Mouse (Mus musculus) forebrain, postnatal 0 days (tissue): ENCODE results near the gene Kpna2. TPM values are rescaled to one million over a fixed set of nuclear protein-coding genes. Genes with fewer than 3 reads are reported as not detected.

Experiments used
- ATAC-seq: fragments of 200-750 bp; cut with Nextera tagmentation; 2 replicates; pipeline ENCODE4 v1.8.0; 2017; ENCODE audit warnings: mild to moderate bottlenecking, moderate library complexity
- DNase-seq: peaks from one replicate; pipeline ENCODE4 v3.0.0-alpha.2; 2015
- H3K27ac ChIP-seq: fragments of 300-500 bp; sonication (generic); 2 replicates; pipeline ENCODE4 v1.5.1; 2014; ENCODE audit warnings: low read depth, mild to moderate bottlenecking, antibody characterized with exemption, low read length, moderate library complexity, mixed read lengths
- H3K27me3 ChIP-seq: fragments of 300-500 bp; sonication (generic); 2 replicates; pipeline ENCODE4 v1.6.1; 2014; ENCODE audit warnings: mild to moderate bottlenecking, low read length, mixed read lengths; ENCODE audit not compliant: insufficient read depth
- H3K36me3 ChIP-seq: fragments of 300-500 bp; sonication (generic); 2 replicates; pipeline ENCODE4 v1.6.1; 2014; ENCODE audit warnings: mild to moderate bottlenecking, moderate library complexity; ENCODE audit not compliant: insufficient read depth
- H3K4me1 ChIP-seq: fragments of 300-500 bp; sonication (generic); 2 replicates; pipeline ENCODE4 v1.6.1; 2014; ENCODE audit warnings: antibody characterized with exemption; ENCODE audit not compliant: insufficient read depth
- H3K4me2 ChIP-seq: fragments of 300-500 bp; sonication (generic); 2 replicates; pipeline ENCODE4 v1.6.1; 2014; ENCODE audit warnings: low read depth, mild to moderate bottlenecking, moderate library complexity
- H3K4me3 ChIP-seq: fragments of 300-500 bp; sonication (generic); 2 replicates; pipeline ENCODE4 v1.5.1; 2014; ENCODE audit warnings: low read depth, low read length, mixed read lengths
- H3K9ac ChIP-seq: fragments of 300-500 bp; sonication (generic); 2 replicates; pipeline ENCODE4 v1.6.1; 2014; ENCODE audit warnings: mild to moderate bottlenecking
- H3K9me3 ChIP-seq: fragments of 300-500 bp; sonication (generic); 2 replicates; pipeline ENCODE4 v1.6.1; 2016; ENCODE audit warnings: low read length
- CTCF ChIP-seq: sonication (generic); IDR thresholded peaks from 2 replicates; pipeline ENCODE4 v1.5.1; 2016; ENCODE audit warnings: antibody characterized with exemption, control low read depth, low read depth
- WGBS: fragments of 180-500 bp; shearing (Covaris S2); extraction: QIAGEN DNeasy Blood & Tissue Kit; methylation state at CpG from one replicate; pipeline ENCODE4 v1.1.7; 2014; 5-methylcytosine and 5-hydroxymethylcytosine counted together
- polyA plus RNA-seq: library from polyadenylated mRNA; unstranded; fragments of >200 nt; fragmentation: Nextera tagmentation; extraction: Ambion mirVana; gene quantifications from 2 replicates; pipeline ENCODE4 v1.2.1, GENCODE M21; 2015
- total RNA-seq: library from RNA; depleted of rRNA; stranded (reverse); fragments of >200 nt; gene quantifications from 2 replicates; pipeline ENCODE4 v1.2.3, GENCODE M21; 2014; rRNA removed

Gene Kpna2
- total and polyA plus RNA-seq, 2 experiments from 2014 or later = 83.5 to 100 TPM

DNA sequence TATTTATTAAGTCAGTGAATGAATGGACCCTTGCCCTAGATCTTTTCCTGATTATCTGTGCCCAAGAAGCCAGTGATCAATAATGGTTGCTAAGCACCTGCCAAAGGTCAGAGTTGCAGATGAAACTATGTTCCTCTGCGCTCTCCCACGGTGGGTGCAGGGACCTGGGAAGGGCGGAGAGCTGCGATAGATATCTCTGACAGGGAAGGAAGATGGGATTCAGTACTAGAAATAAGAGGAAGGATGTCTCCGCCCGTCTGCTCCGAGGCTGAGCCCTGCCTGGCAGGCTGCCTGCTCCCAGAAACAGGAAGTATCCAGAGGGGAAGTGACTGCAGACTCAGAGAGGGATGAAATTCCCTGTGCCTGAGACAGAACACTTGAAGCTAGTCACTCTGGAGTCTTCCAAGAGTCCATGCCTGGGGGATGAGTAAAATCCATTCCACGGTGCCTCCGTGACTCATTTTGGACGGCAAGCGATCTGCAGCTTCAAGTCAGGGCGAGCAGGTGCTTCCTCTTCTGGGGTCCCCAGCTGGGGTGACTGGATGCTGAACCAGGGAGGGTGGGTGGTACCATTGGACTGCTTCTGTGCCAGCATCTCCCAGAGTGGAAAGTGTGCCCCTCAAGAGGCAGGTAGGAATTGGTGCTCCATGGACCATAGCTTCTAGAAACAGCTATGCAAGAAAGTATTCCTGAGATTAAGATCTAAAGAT, 41.9 kb downstream of the Kpna2 start:
- Histone ChIP-seq H3K4me1 (no peaks in the 10 kb centered on the region), H3K9ac (no peak overlapping the region), H3K9me3 (no peaks in the 10 kb centered on the region), H3K4me2 (no peak overlapping the region), H3K27me3 (no peaks in the 10 kb centered on the region), H3K27ac (no peak overlapping the region), H3K4me3 (no peak overlapping the region), H3K36me3 (no peaks in the 10 kb centered on the region)
- ATAC-seq = no peak
- 84% methylated on average over 12 of the region's 12 CpGs for WGBS
- no peak for TF ChIP-seq CTCF
- DNase-seq = no peak

DNA sequence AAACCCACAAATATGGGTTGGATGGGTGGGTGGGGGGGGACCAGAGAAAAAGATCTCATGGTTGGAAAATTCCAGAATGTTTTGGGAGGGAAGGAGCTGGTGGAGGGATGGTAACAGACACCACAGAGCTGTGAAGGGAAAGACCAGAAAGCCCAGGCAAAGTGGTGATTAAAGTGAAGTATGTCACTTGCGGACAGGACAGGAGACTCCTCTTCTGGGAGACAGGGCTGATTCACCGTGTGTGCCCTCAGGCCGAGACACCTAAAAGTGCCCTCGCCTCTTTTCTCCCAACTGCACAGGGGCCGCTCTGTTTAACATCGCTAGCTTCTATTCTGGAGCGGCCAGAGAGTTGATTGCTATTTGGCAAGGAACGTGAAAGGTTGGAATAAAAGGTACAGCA, 44.8 kb downstream of the Kpna2 start:
- no peak for ATAC-seq
- no peak for DNase-seq
- H3K4me2 ChIP-seq = no peak overlapping the region
- H3K4me1 ChIP-seq = no peaks in the 10 kb centered on the region
- TF ChIP-seq CTCF = no peak
- no peaks in the 10 kb centered on the region for H3K9me3 ChIP-seq
- 59% methylated on average over 8 of the region's 8 CpGs for WGBS
- no peak overlapping the region for H3K9ac ChIP-seq
- no peaks in the 10 kb centered on the region for H3K36me3 ChIP-seq
- H3K27ac ChIP-seq = no peak overlapping the region
- H3K27me3 ChIP-seq = no peaks in the 10 kb centered on the region
- no peak overlapping the region for H3K4me3 ChIP-seq

DNA sequence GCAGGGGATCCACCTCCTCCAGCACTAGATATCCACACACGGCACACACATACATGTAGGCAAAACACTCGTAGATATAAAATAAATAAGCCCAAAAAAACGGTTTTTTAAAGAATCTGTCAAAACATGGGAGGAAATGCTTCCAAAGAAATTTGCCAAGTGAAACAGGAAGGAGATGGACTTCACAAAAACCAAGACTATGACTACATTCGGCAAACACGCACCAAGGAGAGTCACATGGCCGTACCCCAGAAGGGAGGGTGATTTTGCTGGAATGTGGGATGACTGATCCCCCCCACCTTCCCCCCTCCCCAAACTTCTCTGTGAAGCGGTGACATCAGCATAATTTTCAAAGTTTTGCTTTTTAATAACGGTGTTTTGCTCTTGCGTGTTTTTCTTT, 45.2 kb downstream of the Kpna2 start:
- 76% methylated on average over 9 of the region's 9 CpGs for WGBS
- no peak for TF ChIP-seq CTCF

More for the DNA sequence above, 45.2 kb downstream of the Kpna2 start:
- ATAC-seq (no peak), DNase-seq (no peak)
- Histone ChIP-seq H3K9ac (no peak overlapping the region), H3K4me3 (no peak overlapping the region), H3K36me3 (no peaks in the 10 kb centered on the region), H3K4me2 (no peak overlapping the region), H3K4me1 (no peaks in the 10 kb centered on the region), H3K27ac (no peak overlapping the region), H3K9me3 (no peaks in the 10 kb centered on the region), H3K27me3 (no peaks in the 10 kb centered on the region)

Other genes with a start within 250 kb of the Kpna2 start
- 14.4 and 22.4 TPM in 2 replicates for gene Pecam1, start 248.9 kb downstream of the Kpna2 start, total RNA-seq
- gene Pecam1, start 248.9 kb downstream of the Kpna2 start, polyA plus RNA-seq = 10.6 and 11.4 TPM in 2 replicates
- 1.5 TPM in 1 of 2 replicates, not detected in the other for gene Milr1, start 248.3 kb downstream of the Kpna2 start, total RNA-seq
- 0.55 and 1.0 TPM in 2 replicates for gene Milr1, start 248.3 kb downstream of the Kpna2 start, polyA plus RNA-seq
- 9.5 and 10.5 TPM in 2 replicates for gene Polg2, start 220.0 kb downstream of the Kpna2 start, total RNA-seq
- gene Polg2, start 220.0 kb downstream of the Kpna2 start, polyA plus RNA-seq = 10.0 and 11.3 TPM in 2 replicates
- 462 and 530 TPM in 2 replicates for gene Ddx5, start 210.4 kb downstream of the Kpna2 start, total RNA-seq
- 274 and 306 TPM in 2 replicates for gene Ddx5, start 210.4 kb downstream of the Kpna2 start, polyA plus RNA-seq
- 13.8 and 15.8 TPM in 2 replicates for gene Cep95, start 210.3 kb downstream of the Kpna2 start, total RNA-seq
- gene Cep95, start 210.3 kb downstream of the Kpna2 start, polyA plus RNA-seq = 4.7 and 6.9 TPM in 2 replicates
- gene Smurf2, start 78.8 kb downstream of the Kpna2 start, total RNA-seq = 44.3 and 46.1 TPM in 2 replicates
- gene Smurf2, start 78.8 kb downstream of the Kpna2 start, polyA plus RNA-seq = 6.6 and 7.4 TPM in 2 replicates
- 8.7 and 9.7 TPM in 2 replicates for gene 1810010H24Rik, start 26.1 kb upstream of the Kpna2 start, total RNA-seq
- 9.5 and 10.0 TPM in 2 replicates for gene 1810010H24Rik, start 26.1 kb upstream of the Kpna2 start, polyA plus RNA-seq
- 42.9 and 52.6 TPM in 2 replicates for gene Bptf, start 132.6 kb upstream of the Kpna2 start, total RNA-seq
- gene Bptf, start 132.6 kb upstream of the Kpna2 start, polyA plus RNA-seq = 11.0 and 17.2 TPM in 2 replicates
- 42.2 and 49.0 TPM in 2 replicates for gene Nol11, start 189.8 kb upstream of the Kpna2 start, total RNA-seq
- gene Nol11, start 189.8 kb upstream of the Kpna2 start, polyA plus RNA-seq = 25.5 and 35.6 TPM in 2 replicates